ENCODE assay signal across 22 mouse cellular contexts in the genomic region with DNA sequence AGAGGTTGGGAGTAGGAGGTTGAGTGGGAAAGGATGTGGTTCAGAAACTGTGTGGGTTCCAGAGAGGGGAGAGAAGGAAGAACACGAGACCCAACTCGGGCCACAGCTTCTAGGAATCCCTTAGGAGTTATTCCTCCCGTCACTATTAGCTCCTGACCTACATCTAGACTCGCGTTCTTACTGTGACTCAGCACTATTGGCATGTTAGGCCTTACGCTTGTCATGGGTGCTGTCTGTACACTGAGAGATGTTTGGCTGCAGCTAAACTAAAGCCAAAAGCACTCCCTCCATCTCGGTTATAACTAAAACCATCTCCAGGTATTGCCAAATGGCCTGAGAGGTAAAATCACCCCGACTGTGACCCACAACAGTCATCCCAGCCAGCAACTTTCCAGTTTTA. TPM values are rescaled to one million over a fixed set of nuclear protein-coding genes. Genes with fewer than 3 reads are reported as not detected.
DNase-seq lines count a peak whose midpoint lies in the region; TF ChIP-seq lines count a peak whose summit lies in the region.
"Had no signal": no experiment of that assay in that cellular context is flagged by ENCODE, and none has a peak within 500 bp of the region (broad histone marks: within the 10 kb centered on the region; RNA-seq: fewer than 3 reads in every experiment).

No protein-coding gene starts in this region.

- H3K27me3 ChIP-seq in thymus, adult 2 months (ENCODE audit: control insufficient read depth, insufficient read depth, low read length): no peaks in the 10 kb centered on the region

- H3K27ac ChIP-seq in thymus, adult 2 months (ENCODE audit: control insufficient read depth, insufficient read depth, low read length): no peak overlapping the region
- H3K27ac ChIP-seq: embryonic facial prominence, embryonic 10.5 days; forebrain, embryonic 13.5 days; gastrocnemius, adult 2 months; heart, embryonic 10.5 days; hindbrain, embryonic 13.5 days; hindbrain, postnatal 0 days had no signal

- H3K4me3 ChIP-seq in thymus, adult 2 months (ENCODE audit: control insufficient read depth, insufficient read depth, low read length): no peak overlapping the region
- H3K4me3 ChIP-seq: embryonic facial prominence, embryonic 10.5 days; forebrain, embryonic 13.5 days; gastrocnemius, adult 2 months; heart, embryonic 10.5 days; hindbrain, embryonic 13.5 days had no signal

- WGBS in thymus, adult 2 months: 91% methylated on average over 8 of the region's 8 CpGs

- no peaks in the 10 kb centered on the region for H3K36me3 ChIP-seq in thymus, adult 2 months (ENCODE audit: control insufficient read depth, insufficient read depth, low read length)
- H3K36me3 ChIP-seq: embryonic facial prominence, embryonic 10.5 days; heart, embryonic 10.5 days; hindbrain, embryonic 13.5 days had no signal

- no peaks in the 10 kb centered on the region for H3K4me1 ChIP-seq in thymus, adult 2 months (replicated peaks; ENCODE audit: control insufficient read depth, insufficient read depth, low read length)
- H3K4me1 ChIP-seq: embryonic facial prominence, embryonic 10.5 days; forebrain, embryonic 13.5 days; heart, embryonic 10.5 days had no signal

- TF ChIP-seq POLR2A in thymus, adult 2 months (IDR thresholded peaks at IDR 0.05; ENCODE audit: control insufficient read depth, extremely low read depth, insufficient read depth, low read length, poor library complexity): no peak

- intact Hi-C loops in left cerebral cortex, postnatal 4 days (cut with DNase I): no loop called here

- TF ChIP-seq CTCF in thymus, adult 2 months (IDR thresholded peaks at IDR 0.05; ENCODE audit: borderline replicate concordance, control insufficient read depth, extremely low read depth, insufficient read depth, low read length, poor library complexity): no peak

- peak; percentile 28 for DNase-seq in adrenal gland, postnatal 14 days
- DNase-seq in adrenal gland, postnatal 10 days: no peak
- peak; percentile 55 for DNase-seq in 3134 (ENCODE audit: extremely low read depth, insufficient read length, low spot score)
- peak; percentile 31 for DNase-seq in ES-CJ7 (ENCODE audit: low read depth, low spot score)
- peak; percentile 56 for DNase-seq in R1 (ENCODE audit: low read depth, low spot score)
- no peak for DNase-seq in thymus, adult 2 months
- DNase-seq in left cerebral cortex, postnatal 4 days: no peak
- DNase-seq: B cell, adult 2 months; cerebellum, adult 18-20 months; cerebellum, adult 9-11 months; forebrain, postnatal 0 days; gastrocnemius, adult 2 months; gastrocnemius, postnatal 25 days; heart, postnatal 14 days; kidney, adult 11 months; kidney, adult 9 months had no signal

RNA-seq across cellular contexts. Expression of gene Shc4, which starts 7.3 kb away (rescaled TPM):
- 3.0 and 3.9 TPM in 2 replicates for total RNA-seq in adrenal gland, postnatal 14 days (2021)
- 1 to 10 TPM; 2.6 to 3.2 TPM for total RNA-seq in adrenal gland, postnatal 10 days (2021)
- polyA plus RNA-seq in thymus, adult 2 months (2012; rRNA removed): 0.57 and 0.66 TPM in 2 replicates
- 1 to 10 TPM; 5.3 to 5.6 TPM for total RNA-seq in left cerebral cortex, postnatal 4 days (2021)
- polyA plus RNA-seq: CD4-positive, CD25-positive, alpha-beta regulatory T cell, adult 4 months had no signal

RNA-seq across cellular contexts. Expression of gene Eid1, which starts 43.7 kb away (rescaled TPM):
- total RNA-seq in adrenal gland, postnatal 14 days (2021): 111 and 115 TPM in 2 replicates
- 100 to 1,000 TPM; 111 to 122 TPM for total RNA-seq in adrenal gland, postnatal 10 days (2021)
- 21.7 and 23.4 TPM in 2 replicates for polyA plus RNA-seq in thymus, adult 2 months (2012; rRNA removed)
- 100 to 1,000 TPM; 522 to 568 TPM for total RNA-seq in left cerebral cortex, postnatal 4 days (2021)

Comparison
In these comparisons a context has a peak if more than half of its experiments do, and no peak if none do; other contexts are left out.
1. DNase-seq: peak in adrenal gland, postnatal 14 days (single experiment), 3134 (single experiment), ES-CJ7 (single experiment) and R1 (single experiment); none in adrenal gland, postnatal 10 days (single experiment), thymus, adult 2 months (single experiment) and left cerebral cortex, postnatal 4 days (single experiment).